Mouse (Mus musculus): ENCODE results near the gene Bsn. TPM values are rescaled to one million over a fixed set of nuclear protein-coding genes. Genes with fewer than 3 reads are reported as not detected.

The Bsn gene
- polyA plus RNA-seq, 1 experiment, result 1.4 TPM

- Histone ChIP-seq H3K27ac (ENCODE audit: insufficient read depth, low read depth, low read length) (no peak overlapping the region), H3K4me1 (ENCODE audit: control insufficient read depth, insufficient read depth, insufficient read length, low read length) (no peaks in the 10 kb centered on the region), H3K36me3 (ENCODE audit: control insufficient read depth, insufficient read depth, low read length) (no peaks in the 10 kb centered on the region), H3K4me3 (ENCODE audit: low read depth, low read length) (no peak overlapping the region), H3K27me3 (ENCODE audit: control insufficient read depth, insufficient read depth, low read length) (no peaks in the 10 kb centered on the region)
- TF ChIP-seq CTCF (IDR thresholded peaks at IDR 0.05; ENCODE audit: extremely low read depth, insufficient read length, insufficient replicate concordance, low read depth, low read length), result no peak
- TF ChIP-seq POLR2A (IDR thresholded peaks at IDR 0.05; ENCODE audit: low read depth, low read length), result no peak
- 68% methylated on average over 8 of the region's 8 CpGs for WGBS
These were observed 25.0 kb downstream of the Bsn start for GRCm38 (mm10) chr9:108165143-108165542.

GRCm38 (mm10) chr9:108163646-108164284 is 26.4 kb downstream of the Bsn start:
- no peak for TF ChIP-seq POLR2A (IDR thresholded peaks at IDR 0.05; ENCODE audit: low read depth, low read length)
- TF ChIP-seq CTCF (IDR thresholded peaks at IDR 0.05; ENCODE audit: extremely low read depth, insufficient read length, insufficient replicate concordance, low read depth, low read length), result no peak
- H3K4me3 ChIP-seq (ENCODE audit: low read depth, low read length), result no peak overlapping the region

GRCm38 (mm10) chr9:108157891-108158290 is 32.3 kb downstream of the Bsn start:
- Histone ChIP-seq H3K4me1 (ENCODE audit: control insufficient read depth, insufficient read depth, insufficient read length, low read length) (no peaks in the 10 kb centered on the region), H3K36me3 (ENCODE audit: control insufficient read depth, insufficient read depth, low read length) (no peaks in the 10 kb centered on the region), H3K4me3 (ENCODE audit: low read depth, low read length) (no peak overlapping the region), H3K27me3 (ENCODE audit: control insufficient read depth, insufficient read depth, low read length) (no peaks in the 10 kb centered on the region), H3K27ac (ENCODE audit: insufficient read depth, low read depth, low read length) (no peak overlapping the region)
- TF ChIP-seq CTCF (IDR thresholded peaks at IDR 0.05; ENCODE audit: extremely low read depth, insufficient read length, insufficient replicate concordance, low read depth, low read length) (no peak), POLR2A (IDR thresholded peaks at IDR 0.05; ENCODE audit: low read depth, low read length) (no peak)
- 44% methylated on average over 7 of the region's 7 CpGs for WGBS

More at GRCm38 (mm10) chr9:108163646-108164284, 26.4 kb downstream of the Bsn start:
- 80% methylated on average over 16 of the region's 16 CpGs for WGBS
- H3K27me3 ChIP-seq (ENCODE audit: control insufficient read depth, insufficient read depth, low read length), result no peaks in the 10 kb centered on the region
- no peak overlapping the region for H3K27ac ChIP-seq (ENCODE audit: insufficient read depth, low read depth, low read length)
- no peaks in the 10 kb centered on the region for H3K4me1 ChIP-seq (ENCODE audit: control insufficient read depth, insufficient read depth, insufficient read length, low read length)
- H3K36me3 ChIP-seq (ENCODE audit: control insufficient read depth, insufficient read depth, low read length), result no peaks in the 10 kb centered on the region

- Histone ChIP-seq H3K27ac (ENCODE audit: insufficient read depth, low read depth, low read length) (no peak overlapping the region), H3K4me1 (ENCODE audit: control insufficient read depth, insufficient read depth, insufficient read length, low read length) (no peaks in the 10 kb centered on the region), H3K36me3 (ENCODE audit: control insufficient read depth, insufficient read depth, low read length) (no peaks in the 10 kb centered on the region), H3K27me3 (ENCODE audit: control insufficient read depth, insufficient read depth, low read length) (no peaks in the 10 kb centered on the region), H3K4me3 (ENCODE audit: low read depth, low read length) (no peak overlapping the region)
- no peak for TF ChIP-seq CTCF (IDR thresholded peaks at IDR 0.05; ENCODE audit: extremely low read depth, insufficient read length, insufficient replicate concordance, low read depth, low read length)
- no peak for TF ChIP-seq POLR2A (IDR thresholded peaks at IDR 0.05; ENCODE audit: low read depth, low read length)
- WGBS, result 84% methylated on average over 6 of the region's 6 CpGs
These were observed 32.7 kb downstream of the Bsn start for GRCm38 (mm10) chr9:108157451-108157850.

GRCm38 (mm10) chr9:108156786-108157185 is 33.4 kb downstream of the Bsn start:
- H3K27ac ChIP-seq (ENCODE audit: insufficient read depth, low read depth, low read length), result no peak overlapping the region
- no peak overlapping the region for H3K4me3 ChIP-seq (ENCODE audit: low read depth, low read length)
- no peaks in the 10 kb centered on the region for H3K27me3 ChIP-seq (ENCODE audit: control insufficient read depth, insufficient read depth, low read length)
- TF ChIP-seq CTCF (IDR thresholded peaks at IDR 0.05; ENCODE audit: extremely low read depth, insufficient read length, insufficient replicate concordance, low read depth, low read length) (no peak), POLR2A (IDR thresholded peaks at IDR 0.05; ENCODE audit: low read depth, low read length) (no peak)
- WGBS, result 84% methylated on average over 5 of the region's 5 CpGs
- no peaks in the 10 kb centered on the region for H3K4me1 ChIP-seq (ENCODE audit: control insufficient read depth, insufficient read depth, insufficient read length, low read length)
- no peaks in the 10 kb centered on the region for H3K36me3 ChIP-seq (ENCODE audit: control insufficient read depth, insufficient read depth, low read length)

- H3K27ac ChIP-seq (ENCODE audit: insufficient read depth, low read depth, low read length), result no peak overlapping the region
- 0 out of 2 replicates have a peak, but pooled peaks cover under 1% of the 10 kb centered on the region for H3K4me1 ChIP-seq (ENCODE audit: control insufficient read depth, insufficient read depth, insufficient read length, low read length)
- TF ChIP-seq CTCF (IDR thresholded peaks at IDR 0.05; ENCODE audit: extremely low read depth, insufficient read length, insufficient replicate concordance, low read depth, low read length), result no peak
- no peak for TF ChIP-seq POLR2A (IDR thresholded peaks at IDR 0.05; ENCODE audit: low read depth, low read length)
- WGBS, result 81% methylated on average over 12 of the region's 12 CpGs
- no peaks in the 10 kb centered on the region for H3K27me3 ChIP-seq (ENCODE audit: control insufficient read depth, insufficient read depth, low read length)
- no peak overlapping the region for H3K4me3 ChIP-seq (ENCODE audit: low read depth, low read length)
- no peaks in the 10 kb centered on the region for H3K36me3 ChIP-seq (ENCODE audit: control insufficient read depth, insufficient read depth, low read length)
These were observed 35.4 kb downstream of the Bsn start for GRCm38 (mm10) chr9:108154814-108155213.

GRCm38 (mm10) chr9:108153516-108154448 is 36.4 kb downstream of the Bsn start:
- Histone ChIP-seq H3K27ac (ENCODE audit: insufficient read depth, low read depth, low read length) (no peak overlapping the region), H3K4me1 (ENCODE audit: control insufficient read depth, insufficient read depth, insufficient read length, low read length) (0 out of 2 replicates have a peak, but pooled peaks cover 2% of the 10 kb centered on the region), H3K27me3 (ENCODE audit: control insufficient read depth, insufficient read depth, low read length) (no peaks in the 10 kb centered on the region), H3K36me3 (ENCODE audit: control insufficient read depth, insufficient read depth, low read length) (no peaks in the 10 kb centered on the region), H3K4me3 (ENCODE audit: low read depth, low read length) (no peak overlapping the region)
- no peak for TF ChIP-seq POLR2A (IDR thresholded peaks at IDR 0.05; ENCODE audit: low read depth, low read length)
- TF ChIP-seq CTCF (IDR thresholded peaks at IDR 0.05; ENCODE audit: extremely low read depth, insufficient read length, insufficient replicate concordance, low read depth, low read length), result no peak
- 81% methylated on average over 12 of the region's 12 CpGs for WGBS

All from small intestine, adult 2 months (tissue).